8 mouse cellular contexts compared by ENCODE assay signal in the genomic region with DNA sequence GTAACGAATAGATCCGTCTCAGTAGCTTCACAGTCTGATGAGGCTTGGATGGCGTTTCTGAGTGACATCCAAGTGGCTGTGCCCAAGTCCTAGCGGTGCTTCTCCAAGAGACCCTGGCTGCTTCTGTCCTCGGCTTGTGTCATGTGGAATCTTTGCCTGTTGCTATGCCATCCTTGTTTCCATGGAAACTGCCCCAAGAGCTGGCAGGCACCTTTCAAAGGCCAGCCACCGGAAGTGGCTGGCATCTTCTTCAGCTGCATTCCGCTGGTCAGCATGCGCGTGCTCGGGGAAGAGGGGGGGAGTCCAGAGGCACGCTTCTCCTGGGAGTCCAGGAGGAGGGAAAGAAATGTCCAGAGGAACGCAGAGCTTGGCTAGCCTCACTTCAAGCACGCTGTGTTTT.
DNase-seq lines count a peak whose midpoint lies in the region; ATAC-seq and TF ChIP-seq lines count a peak whose summit lies in the region.

No protein-coding gene starts in this region.

- ATAC-seq in liver, postnatal 0 days = no peak

- H3K27ac ChIP-seq in liver, postnatal 0 days (ENCODE audit: low read depth) = no peak overlapping the region

- H3K9me3 ChIP-seq in liver, postnatal 0 days (ENCODE audit: low read length) = no peaks in the 10 kb centered on the region

- H3K9ac ChIP-seq in liver, postnatal 0 days (replicated peaks) = no peak overlapping the region

- WGBS in liver, postnatal 0 days (ENCODE audit: insufficient replicate concordance) = 61% methylated on average over 13 of the region's 13 CpGs

- H3K36me3 ChIP-seq in liver, postnatal 0 days (replicated peaks; ENCODE audit: insufficient read depth, low read length) = no peaks in the 10 kb centered on the region

- TF ChIP-seq EP300 in liver, postnatal 0 days (IDR thresholded peaks at IDR 0.05; ENCODE audit: low read depth) = no peak

- H3K4me3 ChIP-seq in liver, postnatal 0 days (ENCODE audit: low read depth, low read length) = no peak overlapping the region

- H3K27me3 ChIP-seq in liver, postnatal 0 days (ENCODE audit: insufficient read depth, low read length) = no peaks in the 10 kb centered on the region

- no peak overlapping the region for H3K4me2 ChIP-seq in liver, postnatal 0 days (ENCODE audit: low read depth, low read length)

- intact Hi-C loops in gastrocnemius, postnatal 14 days (cut with DNase I; ENCODE audit: low total_unique reads) = no loop called here

- H3K4me1 ChIP-seq in liver, postnatal 0 days (ENCODE audit: insufficient read depth) = no peaks in the 10 kb centered on the region

- TF ChIP-seq CTCF in liver, postnatal 0 days (IDR thresholded peaks at IDR 0.05; ENCODE audit: low read depth) = no peak

- peak; percentile 64 to 68 for DNase-seq in cerebellum, postnatal 14 days
- peak; percentile 3 for DNase-seq in forelimb bud, embryonic 11.5 days (ENCODE audit: low read depth, low spot score)
- DNase-seq in left cerebral cortex, adult 11 months (ENCODE audit: low spot score) = peak; percentile 64
- DNase-seq in retina, embryonic 14.5 days (ENCODE audit: low spot score) = peak; percentile 71
- no peak for DNase-seq in gastrocnemius, postnatal 14 days
- no peak for DNase-seq in liver, postnatal 0 days
- DNase-seq in lung, adult 18-20 months = no peak
- no peak for DNase-seq in gastrocnemius, adult 18-20 months (ENCODE audit: low spot score)

Comparison
In these comparisons a context has a peak if more than half of its experiments do, and no peak if none do; other contexts are left out.
1. DNase-seq: peak in cerebellum, postnatal 14 days (2 of 2), forelimb bud, embryonic 11.5 days (single experiment), left cerebral cortex, adult 11 months (single experiment) and retina, embryonic 14.5 days (single experiment); none in gastrocnemius, postnatal 14 days (single experiment), liver, postnatal 0 days (single experiment), lung, adult 18-20 months (0 of 2) and gastrocnemius, adult 18-20 months (single experiment).